Mouse (Mus musculus): Measurements from ENCODE around the gene Med13l.

DNA sequence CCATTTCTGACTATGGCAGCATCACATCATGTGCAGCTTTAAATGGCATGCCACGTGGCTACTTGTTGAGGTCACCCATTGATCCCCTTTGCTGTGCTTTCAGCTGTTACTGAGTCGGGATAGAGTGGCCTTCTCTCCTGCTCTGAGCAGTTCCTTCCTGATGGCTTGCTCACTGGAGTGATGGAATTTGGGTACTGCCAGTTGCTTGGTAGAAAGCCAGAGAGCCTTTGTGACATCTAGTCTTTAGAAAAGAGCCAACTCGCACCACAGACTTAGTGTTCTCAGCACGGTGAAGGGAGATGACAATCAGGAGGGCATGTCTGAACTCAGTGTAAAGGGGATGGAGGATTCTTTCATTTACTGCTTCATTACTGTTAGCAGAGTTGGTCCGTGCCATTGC, 147.0 kb downstream of the Med13l start:
- TF ChIP-seq ZMIZ1 (IDR thresholded peaks at IDR 0.05; ENCODE audit: low read depth, low read length) (no peak), POLR2A (IDR thresholded peaks at IDR 0.05; ENCODE audit: low read depth, low read length) (no peak), CTCF (conservative IDR thresholded peaks at IDR 0.05 in 1 of 2, IDR thresholded peaks at IDR 0.05 in 1 of 2; ENCODE audit: low read depth in 2 of 2, low read length in 2 of 2) (no peak), UBTF (IDR thresholded peaks at IDR 0.05; ENCODE audit: low read depth, low read length) (no peak), SIN3A (IDR thresholded peaks at IDR 0.05; ENCODE audit: low read length) (no peak), E2F4 (IDR thresholded peaks at IDR 0.05; ENCODE audit: insufficient replicate concordance, low read depth, low read length) (no peak), EP300 (IDR thresholded peaks at IDR 0.05; ENCODE audit: low read length) (no peak), NRF1 (IDR thresholded peaks at IDR 0.05; ENCODE audit: low read depth, low read length) (no peak)
